Mouse (Mus musculus) liver, embryonic 14.5 days (tissue): ENCODE data around the gene Agbl4. TPM values are rescaled to one million over a fixed set of nuclear protein-coding genes. Genes with fewer than 3 reads are reported as not detected.
"Not testable (repeated sequence)": the region's sequence is repeated elsewhere in the genome, so short reads cannot be mapped to it uniquely, and the experiment has no call there.

Experiments used
- ATAC-seq: fragments of 200-750 bp; cut with Nextera tagmentation; 2 replicates; pipeline ENCODE4 v1.8.0; 2017; ENCODE audit warnings: moderate number of reproducible peaks, mild to moderate bottlenecking, moderate library complexity; ENCODE audit not compliant: insufficient read depth
- DNase-seq, 3 experiments: peaks; one replicate each; pipeline ENCODE4 v3.0.0-alpha.2; 2012 to 2013; ENCODE audit warnings: low read depth in 3 of 3, low spot score in 3 of 3
- H3K27ac ChIP-seq: fragments of 300-500 bp; sonication (generic); 2 replicates; pipeline ENCODE4 v1.5.1; 2014; ENCODE audit warnings: moderate library complexity, mild to moderate bottlenecking, control low read depth, inconsistent platforms
- H3K27me3 ChIP-seq: fragments of 300-500 bp; sonication (generic); 2 replicates; pipeline ENCODE4 v1.6.1; 2014; ENCODE audit warnings: mild to moderate bottlenecking, low read length, moderate library complexity; ENCODE audit not compliant: control insufficient read depth, insufficient read depth
- H3K36me3 ChIP-seq: fragments of 300-500 bp; sonication (generic); replicated peaks from 2 replicates; pipeline ENCODE4 v1.6.1; 2014; ENCODE audit warnings: low read depth; ENCODE audit not compliant: control insufficient read depth, insufficient read depth
- H3K4me1 ChIP-seq, 2 experiments: fragments of 200-500 bp in 1 of 2; fragments of 300-500 bp in 1 of 2; sonication (generic) in 1 of 2; replicated peaks; 2 replicates each; pipeline ENCODE4 v1.6.1; 2012 to 2014; ENCODE audit warnings: antibody characterized with exemption in 1 of 2, inconsistent platforms in 1 of 2, low read length in 1 of 2; ENCODE audit not compliant: control insufficient read depth in 2 of 2, insufficient read depth in 2 of 2
- H3K4me2 ChIP-seq: fragments of 300-500 bp; sonication (generic); 2 replicates; pipeline ENCODE4 v1.6.1; 2014; ENCODE audit warnings: low read depth, mild to moderate bottlenecking, control low read depth, moderate library complexity
- H3K4me3 ChIP-seq, 2 experiments: fragments of 200-500 bp in 1 of 2; fragments of 300-500 bp in 1 of 2; sonication (generic) in 1 of 2; 2 replicates each; pipeline ENCODE4 v1.5.1; 2012 to 2014; ENCODE audit warnings: low read depth in 2 of 2, low read length in 2 of 2, mild to moderate bottlenecking in 2 of 2, control low read depth in 1 of 2, inconsistent platforms in 1 of 2, moderate library complexity in 1 of 2; ENCODE audit not compliant: insufficient read depth in 1 of 2
- H3K9ac ChIP-seq: fragments of 300-500 bp; sonication (generic); replicated peaks from 2 replicates; pipeline ENCODE4 v1.6.1; 2014; ENCODE audit warnings: mild to moderate bottlenecking, control low read depth, moderate library complexity
- H3K9me3 ChIP-seq: fragments of 300-500 bp; sonication (generic); 2 replicates; pipeline ENCODE4 v1.6.1; 2016; ENCODE audit warnings: low read length, mixed read lengths; ENCODE audit not compliant: control insufficient read depth
- CTCF ChIP-seq: IDR thresholded peaks from 2 replicates; pipeline ENCODE4 v1.5.1; 2016; ENCODE audit warnings: antibody characterized with exemption, low read depth, control low read depth
- EP300 ChIP-seq: IDR thresholded peaks from 2 replicates; pipeline ENCODE4 v1.6.1; 2016; ENCODE audit warnings: antibody characterized with exemption, low read depth
- WGBS: fragments of 180-500 bp; shearing (Covaris S2); extraction: QIAGEN DNeasy Blood & Tissue Kit; methylation state at CpG from one replicate; pipeline ENCODE4 v1.1.7; 2014; ENCODE audit not compliant: insufficient replicate concordance; 5-methylcytosine and 5-hydroxymethylcytosine counted together
- polyA plus RNA-seq, 2 experiments: library from polyadenylated mRNA; depleted of rRNA in 1 of 2; stranded (reverse) in 1 of 2; unstranded in 1 of 2; fragments of >200 nt; fragmentation: Nextera tagmentation in 1 of 2; extraction: Ambion mirVana in 1 of 2; gene quantifications; 2 replicates each; pipeline versions ENCODE4 v1.2.1 to v1.2.3; 2012 to 2014

The Agbl4 gene
- polyA plus RNA-seq, 2 experiments, result not detected

DNA sequence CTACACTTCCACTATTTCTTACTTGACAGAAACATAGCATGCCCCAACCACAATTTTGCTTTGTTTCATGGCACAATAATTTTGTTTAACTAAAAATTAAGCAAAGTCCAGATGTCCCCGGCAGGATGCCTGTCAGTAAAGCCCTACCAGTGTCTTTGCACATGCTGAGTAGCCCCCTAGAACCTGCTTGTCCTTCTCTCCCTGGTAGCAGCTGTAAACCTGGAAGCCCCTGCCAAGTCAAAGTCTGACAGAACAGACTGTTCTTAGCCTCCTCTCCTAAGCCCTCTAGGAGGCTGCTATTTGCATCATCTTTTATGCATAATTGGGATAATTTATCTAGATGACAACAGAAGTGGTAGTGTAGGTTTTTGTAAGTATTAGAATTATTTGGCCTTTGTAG is 758.4 kb downstream of the Agbl4 start:
- WGBS, result 47% methylated on average over 1 of the region's 1 CpGs

GRCm38 (mm10) chr4:111181478-111181877 is 784.0 kb downstream of the Agbl4 start:
- Histone ChIP-seq H3K4me1 (no peaks in the 10 kb centered on the region), H3K27ac (no peak overlapping the region), H3K9me3 (no peaks in the 10 kb centered on the region), H3K36me3 (no peaks in the 10 kb centered on the region), H3K4me2 (no peak overlapping the region), H3K9ac (no peak overlapping the region), H3K4me3 (no peak overlapping the region), H3K27me3 (no peaks in the 10 kb centered on the region)
- no peak for ATAC-seq
- DNase-seq, result no peak
- 43% methylated on average over 2 of the region's 2 CpGs for WGBS
- TF ChIP-seq EP300 (no peak), CTCF (no peak)

More for the DNA sequence above, 758.4 kb downstream of the Agbl4 start:
- H3K36me3 ChIP-seq, result no peaks in the 10 kb centered on the region
- H3K27me3 ChIP-seq, result no peaks in the 10 kb centered on the region
- H3K27ac ChIP-seq, result no peak overlapping the region
- ATAC-seq, result no peak
- no peak for TF ChIP-seq EP300
- no peak for TF ChIP-seq CTCF
- H3K9me3 ChIP-seq, result no peaks in the 10 kb centered on the region
- no peak overlapping the region for H3K4me3 ChIP-seq
- no peaks in the 10 kb centered on the region for H3K4me1 ChIP-seq
- H3K4me2 ChIP-seq, result no peak overlapping the region
- H3K9ac ChIP-seq, result no peak overlapping the region
- DNase-seq, result no peak

DNA sequence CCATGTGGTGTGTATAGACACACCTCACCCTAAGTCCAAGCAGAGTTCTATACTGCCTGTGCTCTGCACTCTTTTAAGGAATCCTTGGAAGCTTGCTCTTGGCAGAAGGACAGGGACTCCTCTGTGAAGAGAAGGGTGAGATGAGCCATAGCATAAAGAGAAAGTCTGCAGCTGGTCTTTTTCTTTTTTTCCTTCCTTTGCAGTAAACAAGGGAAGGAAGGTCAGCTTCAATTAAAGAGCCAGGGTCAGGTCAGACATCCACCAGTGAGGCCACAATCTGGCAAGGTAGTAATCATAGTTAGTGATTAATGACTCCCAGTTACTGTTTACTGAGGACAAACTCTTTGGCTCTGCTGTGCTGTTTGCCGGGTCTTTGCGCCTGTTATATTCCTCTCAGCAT is 802.6 kb downstream of the Agbl4 start:
- no peak for ATAC-seq
- H3K4me1 ChIP-seq, result no peaks in the 10 kb centered on the region

DNA sequence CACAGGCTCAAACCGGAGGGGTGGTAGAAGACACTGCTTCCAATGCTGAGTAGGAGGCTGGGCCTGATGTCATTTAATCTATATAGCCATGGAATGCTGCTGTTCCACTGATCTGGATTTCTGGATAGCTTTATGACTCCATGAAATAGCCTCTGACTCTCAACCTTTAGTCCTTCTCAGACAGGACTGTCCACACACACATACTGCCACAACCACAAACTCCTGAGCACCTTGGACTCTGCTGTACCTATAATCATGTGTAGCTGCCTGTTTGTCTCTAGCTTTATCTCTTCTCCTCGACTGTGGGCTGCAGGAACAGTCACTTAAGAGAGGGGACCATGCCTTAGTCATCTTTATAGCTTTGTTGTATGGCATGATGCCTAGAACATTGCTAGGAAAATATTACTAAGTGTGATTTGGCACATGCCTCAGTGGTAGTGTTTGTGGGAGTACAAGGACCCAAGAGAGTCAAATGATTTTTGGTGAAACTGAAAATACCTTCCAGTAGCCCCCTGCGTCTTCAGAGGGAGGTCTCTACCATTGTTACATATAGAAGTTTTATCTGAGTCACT is 817.8 kb downstream of the Agbl4 start:
- no peak overlapping the region for H3K9ac ChIP-seq
- no peaks in the 10 kb centered on the region for H3K27me3 ChIP-seq
- ATAC-seq, result no peak
- 32% methylated on average over 3 of the region's 3 CpGs for WGBS
- no peak overlapping the region for H3K4me3 ChIP-seq
- no peak for TF ChIP-seq CTCF
- no peak for TF ChIP-seq EP300
- H3K36me3 ChIP-seq, result no peaks in the 10 kb centered on the region
- DNase-seq, result no peak
- no peak overlapping the region for H3K4me2 ChIP-seq
- no peak overlapping the region for H3K27ac ChIP-seq
- no peaks in the 10 kb centered on the region for H3K4me1 ChIP-seq
- H3K9me3 ChIP-seq, result no peaks in the 10 kb centered on the region

More for the DNA sequence above, 802.6 kb downstream of the Agbl4 start:
- no peaks in the 10 kb centered on the region for H3K9me3 ChIP-seq
- H3K36me3 ChIP-seq, result no peaks in the 10 kb centered on the region
- DNase-seq, result no peak
- H3K4me3 ChIP-seq, result no peak overlapping the region
- H3K9ac ChIP-seq, result no peak overlapping the region
- no peaks in the 10 kb centered on the region for H3K27me3 ChIP-seq
- no peak for TF ChIP-seq EP300
- TF ChIP-seq CTCF, result no peak
- H3K4me2 ChIP-seq, result no peak overlapping the region
- no peak overlapping the region for H3K27ac ChIP-seq
- 65% methylated on average over 2 of the region's 2 CpGs for WGBS

DNA sequence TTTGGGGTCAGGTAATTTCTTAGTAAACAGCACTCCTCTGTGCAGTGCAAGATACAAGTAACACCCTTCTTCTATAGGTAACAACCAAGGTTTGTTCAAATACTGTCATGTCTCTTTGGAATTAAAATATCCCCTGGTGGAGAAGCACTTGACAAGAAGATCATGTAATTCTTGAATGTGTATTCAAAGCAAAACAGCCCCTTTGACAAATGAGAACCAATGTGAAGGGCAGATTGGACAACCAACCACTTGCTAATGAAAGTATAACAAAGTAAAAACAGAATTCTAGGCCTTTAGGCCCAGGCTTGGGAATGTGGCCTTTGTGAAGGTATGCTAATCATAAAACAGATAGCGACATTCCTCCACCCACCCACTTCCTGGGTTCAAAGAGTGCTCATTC is 821.6 kb downstream of the Agbl4 start:
- H3K27me3 ChIP-seq, H3K36me3 ChIP-seq, H3K4me2 ChIP-seq, H3K4me1 ChIP-seq, H3K27ac ChIP-seq, ATAC-seq, DNase-seq, H3K4me3 ChIP-seq, H3K9ac ChIP-seq, H3K9me3 ChIP-seq: not testable (repeated sequence)
- WGBS, result no CpG with 5 or more reads among the region's 1 CpGs

DNA sequence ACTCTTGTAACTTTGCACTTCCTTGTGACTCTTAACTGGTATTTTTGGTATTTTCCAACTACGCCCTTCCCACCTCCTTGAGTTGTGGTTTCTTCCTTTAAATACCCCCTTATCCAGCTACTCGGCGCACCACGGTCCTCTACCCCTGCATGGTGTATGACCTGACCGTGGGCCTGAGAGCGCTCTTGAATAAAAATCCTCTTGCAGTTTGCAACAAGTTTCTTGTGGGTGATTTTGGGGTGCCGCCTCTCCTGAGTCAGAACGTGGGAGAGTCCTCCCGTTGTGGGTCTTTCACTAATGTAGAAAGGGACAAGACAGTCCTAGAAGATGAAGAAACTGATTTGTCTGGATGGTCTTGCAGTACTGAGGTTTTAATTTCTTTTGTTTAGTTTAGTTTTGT is 822.1 kb downstream of the Agbl4 start:
- not testable (repeated sequence) for H3K27me3 ChIP-seq, ATAC-seq, H3K4me1 ChIP-seq, DNase-seq, H3K4me3 ChIP-seq, H3K27ac ChIP-seq, H3K4me2 ChIP-seq, H3K9me3 ChIP-seq, H3K9ac ChIP-seq, H3K36me3 ChIP-seq
- WGBS, result 72% methylated on average over 9 of the region's 9 CpGs
